Mouse (Mus musculus) myocyte (in vitro differentiated cells): ENCODE data around the gene Edem3. TPM values are rescaled to one million over a fixed set of nuclear protein-coding genes. Genes with fewer than 3 reads are reported as not detected.
A peak's percentile ranks its signal among the peaks of the same experiment; 100 is the strongest.

Source experiments
- H3K27me3 ChIP-seq: one replicate; pipeline ENCODE4 v1.6.1; 2011; ENCODE audit not compliant: control insufficient read depth, insufficient read depth, insufficient read length
- H3K36me3 ChIP-seq: one replicate; pipeline ENCODE4 v1.6.1; 2011; ENCODE audit not compliant: control insufficient read depth, insufficient read depth
- H3K4me2 ChIP-seq: one replicate; pipeline ENCODE4 v1.6.1; 2011; ENCODE audit warnings: low read depth, control low read depth
- H3K4me3 ChIP-seq: one replicate; pipeline ENCODE4 v1.5.1; 2011; ENCODE audit warnings: mild to moderate bottlenecking, control low read depth, moderate library complexity
- H3K79me2 ChIP-seq: one replicate; pipeline ENCODE4 v1.6.1; 2011; ENCODE audit not compliant: control insufficient read depth, insufficient read depth
- H3ac ChIP-seq: one replicate; pipeline ENCODE4 v1.6.1; 2011; ENCODE audit not compliant: control insufficient read depth, insufficient read length
- CEBPB ChIP-seq: IDR thresholded peaks from 2 replicates; pipeline ENCODE4 v1.6.1; 2011; ENCODE audit warnings: mild to moderate bottlenecking, moderate library complexity; ENCODE audit not compliant: poor library complexity, insufficient read depth, severe bottlenecking
- E2F4 ChIP-seq: IDR thresholded peaks from one replicate; pipeline ENCODE4 v1.6.1; 2011; ENCODE audit warnings: mild to moderate bottlenecking, control low read depth, moderate library complexity; ENCODE audit not compliant: insufficient read depth
- MAX ChIP-seq: IDR thresholded peaks from one replicate; pipeline ENCODE4 v1.6.1; 2011; ENCODE audit warnings: low read depth, mild to moderate bottlenecking, control low read depth
- MYOD1 ChIP-seq, 3 experiments: IDR thresholded peaks; one replicate each; pipeline ENCODE4 v1.6.1; 2011; ENCODE audit warnings: control low read depth in 2 of 3, low read depth in 2 of 3, mild to moderate bottlenecking in 2 of 3, moderate library complexity in 1 of 3; ENCODE audit not compliant: insufficient read length in 2 of 3, control insufficient read depth in 1 of 3
- MYOG ChIP-seq, 3 experiments: IDR thresholded peaks; one replicate each; pipeline ENCODE4 v1.6.1; 2011; ENCODE audit warnings: control low read depth in 2 of 3, low read depth in 2 of 3, mild to moderate bottlenecking in 2 of 3; ENCODE audit not compliant: insufficient read length in 2 of 3, control insufficient read depth in 1 of 3, insufficient read depth in 1 of 3
- POLR2A ChIP-seq: IDR thresholded peaks from one replicate; pipeline ENCODE4 v1.6.1; 2011; ENCODE audit warnings: low read depth, mild to moderate bottlenecking, control low read depth, moderate library complexity; ENCODE audit not compliant: insufficient read length
- POLR2AphosphoS2 ChIP-seq: IDR thresholded peaks from one replicate; pipeline ENCODE4 v1.6.1; 2011; ENCODE audit warnings: low read depth, control low read depth; ENCODE audit not compliant: insufficient read length
- REST ChIP-seq: IDR thresholded peaks from one replicate; pipeline ENCODE4 v1.6.1; 2011; ENCODE audit warnings: mild to moderate bottlenecking, control low read depth, moderate library complexity; ENCODE audit not compliant: insufficient read depth, insufficient read length
- SRF ChIP-seq: IDR thresholded peaks from one replicate; pipeline ENCODE4 v1.6.1; 2011; ENCODE audit warnings: low read depth; ENCODE audit not compliant: control insufficient read depth, insufficient read length
- TCF12 ChIP-seq: IDR thresholded peaks from one replicate; pipeline ENCODE4 v1.6.1; 2011; ENCODE audit warnings: mild to moderate bottlenecking, control low read depth; ENCODE audit not compliant: poor library complexity, insufficient read depth, severe bottlenecking
- TCF3 ChIP-seq: IDR thresholded peaks from one replicate; pipeline ENCODE4 v1.6.1; 2011; ENCODE audit warnings: low read depth, control low read depth; ENCODE audit not compliant: insufficient read length
- USF1 ChIP-seq: IDR thresholded peaks from one replicate; pipeline ENCODE4 v1.6.1; 2011; ENCODE audit warnings: low read depth, mild to moderate bottlenecking, control low read depth, moderate library complexity
- polyA plus RNA-seq: library from polyadenylated mRNA; unstranded; fragments of >200 nt; fragmentation: generic; extraction: Trizol; gene quantifications from one replicate; pipeline ENCODE4 v1.2.1, GENCODE M21; 2012; ENCODE audit warnings: missing spikeins

Gene Edem3
- polyA plus RNA-seq, 1 experiment: 10.0 TPM

GRCm38 (mm10) chr1:151863135-151863796 lies 108.1 kb downstream of the Edem3 start:
- TF ChIP-seq TCF12 (no peak), MYOD1 (IDR thresholded peaks at IDR 0.05; ENCODE audit: control insufficient read depth in 1 of 3, insufficient read length in 2 of 3, low read depth in 2 of 3) (peak in 1 of 3 experiments; percentile 10)

DNA sequence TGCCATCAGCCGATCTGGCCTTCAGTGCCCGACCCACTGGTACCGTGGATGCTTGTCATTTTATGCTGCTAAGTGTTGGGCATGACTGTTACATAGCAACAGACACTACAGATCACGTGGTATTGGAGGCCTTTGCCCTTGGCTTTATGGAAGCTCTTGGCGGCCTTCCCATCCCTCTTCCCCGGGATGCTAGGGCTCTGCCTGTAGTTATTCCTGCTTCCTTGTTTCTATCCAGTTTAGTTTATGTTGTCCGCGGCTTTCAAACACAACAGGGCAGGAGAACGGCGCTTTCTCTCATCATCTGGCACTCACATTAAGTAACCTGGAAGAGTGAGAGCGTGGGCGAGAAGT lies 108.6 kb downstream of the Edem3 start:
- Histone ChIP-seq H3K4me2 (no peak overlapping the region), H3K4me3 (no peak overlapping the region)
- TF ChIP-seq MYOG (IDR thresholded peaks at IDR 0.05; ENCODE audit: control insufficient read depth in 1 of 3, insufficient read depth in 1 of 3, insufficient read length in 2 of 3, low read depth in 2 of 3) (no peak), REST (no peak), MYOD1 (IDR thresholded peaks at IDR 0.05; ENCODE audit: control insufficient read depth in 1 of 3, insufficient read length in 2 of 3, low read depth in 2 of 3) (no peak), CEBPB (no peak), TCF3 (no peak), TCF12 (no peak), POLR2A (no peak), E2F4 (no peak), SRF (no peak), MAX (no peak), USF1 (no peak), POLR2AphosphoS2 (no peak)

More at GRCm38 (mm10) chr1:151863135-151863796, 108.1 kb downstream of the Edem3 start:
- no peak overlapping the region for H3ac ChIP-seq
- H3K36me3 ChIP-seq: no peaks in the 10 kb centered on the region
- H3K4me3 ChIP-seq: no peak overlapping the region
- no peaks in the 10 kb centered on the region for H3K27me3 ChIP-seq
- H3K4me2 ChIP-seq: no peak overlapping the region
- no peaks in the 10 kb centered on the region for H3K79me2 ChIP-seq

GRCm38 (mm10) chr1:151864326-151864725 lies 109.2 kb downstream of the Edem3 start:
- no peak for TF ChIP-seq CEBPB
- no peak for TF ChIP-seq E2F4
- TF ChIP-seq REST: no peak
- H3K79me2 ChIP-seq: no peaks in the 10 kb centered on the region
- H3ac ChIP-seq: no peak overlapping the region
- H3K36me3 ChIP-seq: no peaks in the 10 kb centered on the region
- H3K4me2 ChIP-seq: no peak overlapping the region
- no peaks in the 10 kb centered on the region for H3K27me3 ChIP-seq
- no peak overlapping the region for H3K4me3 ChIP-seq

More for the DNA sequence above, 108.6 kb downstream of the Edem3 start:
- no peaks in the 10 kb centered on the region for H3K36me3 ChIP-seq
- no peaks in the 10 kb centered on the region for H3K79me2 ChIP-seq
- no peaks in the 10 kb centered on the region for H3K27me3 ChIP-seq
- H3ac ChIP-seq: no peak overlapping the region

Other genes with a start within 250 kb of the Edem3 start
- gene Fam129a, start 184.2 kb upstream of the Edem3 start, polyA plus RNA-seq: 2.7 TPM